Mouse (Mus musculus) kidney, adult 11 months (tissue): ENCODE results near the gene Fam173b.

Experiments used
- DNase-seq: peaks from one replicate; pipeline ENCODE4 v3.0.0; 2022

The Fam173b gene

GRCm38 (mm10) chr15:31647851-31648569 lies 46.4 kb downstream of the Fam173b start:
- no peak for DNase-seq

- DNase-seq = no peak
These were observed 48.0 kb downstream of the Fam173b start for GRCm38 (mm10) chr15:31649691-31650090.

GRCm38 (mm10) chr15:31650821-31651220 lies 49.2 kb downstream of the Fam173b start:
- no peak for DNase-seq

GRCm38 (mm10) chr15:31660133-31660795 lies 58.6 kb downstream of the Fam173b start:
- no peak for DNase-seq

GRCm38 (mm10) chr15:31660844-31661243 lies 59.2 kb downstream of the Fam173b start:
- DNase-seq = no peak

GRCm38 (mm10) chr15:31661802-31662201 lies 60.1 kb downstream of the Fam173b start:
- DNase-seq = no peak

GRCm38 (mm10) chr15:31663074-31663473 lies 61.4 kb downstream of the Fam173b start:
- DNase-seq = no peak
